Comparison of ENCODE assay signal across 8 mouse cellular contexts in the genomic region with DNA sequence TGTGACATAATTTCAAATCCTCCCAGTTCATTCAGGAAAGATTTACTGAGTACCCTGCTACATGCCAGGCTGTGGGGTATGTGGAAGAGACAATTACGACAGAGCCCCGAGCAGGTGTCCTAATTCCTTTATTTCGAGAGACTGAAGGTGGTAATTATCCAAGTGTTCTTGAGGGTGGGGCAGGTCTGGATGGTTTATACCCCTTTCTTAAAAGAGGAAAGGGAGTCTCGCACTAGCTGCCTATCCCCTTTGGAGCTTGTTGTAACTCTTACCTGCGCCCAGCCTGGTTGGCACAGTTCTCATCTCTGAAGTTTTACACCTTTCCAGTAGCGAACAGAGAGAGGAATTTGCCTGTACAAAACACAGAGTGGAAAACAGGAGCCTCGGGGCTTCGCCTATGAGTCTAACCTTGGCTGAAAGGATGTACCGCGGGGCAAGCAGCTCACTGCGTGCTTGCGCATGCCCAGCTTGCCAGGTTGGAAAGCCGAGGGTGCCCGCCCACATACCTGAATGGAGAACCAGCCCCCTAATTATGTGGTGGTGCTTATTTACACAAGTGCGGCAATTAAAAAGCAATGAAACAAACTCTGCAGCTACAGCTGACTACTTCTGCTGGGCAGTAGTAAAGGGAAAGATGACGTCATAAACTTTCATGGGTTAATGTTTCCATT.
DNase-seq lines count a peak whose midpoint lies in the region; ATAC-seq and TF ChIP-seq lines count a peak whose summit lies in the region.

No protein-coding gene starts in this region.

- 0 out of 2 replicates have a peak overlapping the region, but pooled peaks have one; percentile 29 for H3K27ac ChIP-seq in liver, postnatal 0 days (ENCODE audit: low read depth)
- peak overlapping the region; percentile 14; the same call in 1 of the 2 replicates for H3K27ac ChIP-seq in cortical plate, adult 2 months (ENCODE audit: insufficient read depth, low read length)
- no peak overlapping the region for H3K27ac ChIP-seq in intestine, postnatal 0 days (ENCODE audit: low read depth, low read length)
- no peak overlapping the region for H3K27ac ChIP-seq in neural tube, embryonic 14.5 days (ENCODE audit: low read depth, low read length)

- no peaks in the 10 kb centered on the region for H3K9me3 ChIP-seq in liver, postnatal 0 days (ENCODE audit: low read length)
- no peaks in the 10 kb centered on the region for H3K9me3 ChIP-seq in intestine, postnatal 0 days (ENCODE audit: control insufficient read depth)
- H3K9me3 ChIP-seq in neural tube, embryonic 14.5 days (ENCODE audit: control insufficient read depth, low read length) = no peaks in the 10 kb centered on the region

- TF ChIP-seq EP300 in liver, postnatal 0 days (IDR thresholded peaks at IDR 0.05; ENCODE audit: low read depth) = no peak

- 72% methylated on average over 16 of the region's 16 CpGs for WGBS in liver, postnatal 0 days (ENCODE audit: insufficient replicate concordance)
- WGBS in intestine, postnatal 0 days = 62% methylated on average over 16 of the region's 16 CpGs
- WGBS in neural tube, embryonic 14.5 days = 56% methylated on average over 16 of the region's 16 CpGs

- no peak overlapping the region for H3K4me3 ChIP-seq in liver, postnatal 0 days (ENCODE audit: low read depth, low read length)
- peak overlapping the region; percentile 84 for H3K4me3 ChIP-seq in cortical plate, adult 2 months (ENCODE audit: insufficient read depth, low read length)
- peak overlapping the region; percentile 3; the same call in 1 of the 2 replicates for H3K4me3 ChIP-seq in intestine, postnatal 0 days (ENCODE audit: low read depth, low read length)
- H3K4me3 ChIP-seq in neural tube, embryonic 14.5 days (ENCODE audit: low read depth, low read length) = peak overlapping the region; percentile 51

- no peak for ATAC-seq in liver, postnatal 0 days
- no peak for ATAC-seq in intestine, postnatal 0 days
- ATAC-seq in neural tube, embryonic 14.5 days (ENCODE audit: low read depth) = no peak
- no peak for ATAC-seq in erythroblast, adult 5-6 weeks (replicated peaks; ENCODE audit: low FRiP score, poor library complexity, severe bottlenecking)

- H3K27me3 ChIP-seq in liver, postnatal 0 days (ENCODE audit: insufficient read depth, low read length) = no peaks in the 10 kb centered on the region
- H3K27me3 ChIP-seq in intestine, postnatal 0 days (replicated peaks; ENCODE audit: control insufficient read depth, insufficient read depth, low read length) = no peaks in the 10 kb centered on the region
- H3K27me3 ChIP-seq in neural tube, embryonic 14.5 days (ENCODE audit: control insufficient read depth, insufficient read depth, low read length) = no peaks in the 10 kb centered on the region

- no peak for TF ChIP-seq POLR2A in cortical plate, adult 2 months (IDR thresholded peaks at IDR 0.05; ENCODE audit: extremely low read depth, insufficient read depth, low read length)

- H3K9ac ChIP-seq in liver, postnatal 0 days (replicated peaks) = no peak overlapping the region
- no peak overlapping the region for H3K9ac ChIP-seq in intestine, postnatal 0 days (ENCODE audit: low read depth, low read length)
- peak overlapping the region; percentile 76 for H3K9ac ChIP-seq in neural tube, embryonic 14.5 days (replicated peaks; ENCODE audit: low read depth, low read length)

- H3K4me2 ChIP-seq in liver, postnatal 0 days (ENCODE audit: low read depth, low read length) = peak overlapping the region; percentile 22; the same call in 1 of the 2 replicates
- peak overlapping the region; percentile 47 for H3K4me2 ChIP-seq in intestine, postnatal 0 days (replicated peaks; ENCODE audit: low read depth)
- peak overlapping the region; percentile 68 for H3K4me2 ChIP-seq in neural tube, embryonic 14.5 days (ENCODE audit: low read depth, low read length)

- H3K36me3 ChIP-seq in liver, postnatal 0 days (replicated peaks; ENCODE audit: insufficient read depth, low read length) = no peaks in the 10 kb centered on the region
- H3K36me3 ChIP-seq in intestine, postnatal 0 days (ENCODE audit: control insufficient read depth, insufficient read depth) = no peaks in the 10 kb centered on the region
- H3K36me3 ChIP-seq in neural tube, embryonic 14.5 days (ENCODE audit: control insufficient read depth, insufficient read depth, low read length) = no peaks in the 10 kb centered on the region

- peaks cover 19% of the 10 kb centered on the region for H3K4me1 ChIP-seq in liver, postnatal 0 days (ENCODE audit: insufficient read depth)
- H3K4me1 ChIP-seq in cortical plate, adult 2 months (ENCODE audit: control insufficient read depth, insufficient read depth, low read length) = peaks cover 6% of the 10 kb centered on the region; the same call in 1 of the 2 replicates
- no peaks in the 10 kb centered on the region for H3K4me1 ChIP-seq in intestine, postnatal 0 days (replicated peaks; ENCODE audit: control insufficient read depth, insufficient read depth, low read length)
- H3K4me1 ChIP-seq in neural tube, embryonic 14.5 days (ENCODE audit: control insufficient read depth, insufficient read depth, low read length) = peaks cover 24% of the 10 kb centered on the region

- DNase-seq in liver, postnatal 0 days = no peak
- DNase-seq in liver = no peak
- DNase-seq in lung, postnatal 36 days = no peak
- DNase-seq in frontal cortex, postnatal 25 days (ENCODE audit: low spot score in 2 of 2) = no peak

- no peak for TF ChIP-seq CTCF in liver, postnatal 0 days (IDR thresholded peaks at IDR 0.05; ENCODE audit: low read depth)
- no peak for TF ChIP-seq CTCF in cortical plate, adult 2 months (IDR thresholded peaks at IDR 0.05; ENCODE audit: extremely low read depth, insufficient read depth, low read length)
- TF ChIP-seq CTCF in intestine, postnatal 0 days (IDR thresholded peaks at IDR 0.05; ENCODE audit: low read depth) = no peak

Comparison
In these comparisons a context has a peak if more than half of its experiments do, and no peak if none do; other contexts are left out.
1. H3K27ac ChIP-seq: peak in liver, postnatal 0 days (single experiment) and cortical plate, adult 2 months (single experiment); none in intestine, postnatal 0 days (single experiment) and neural tube, embryonic 14.5 days (single experiment).
2. Peak in every context shown above with its lines, with median percentiles within 50 percentile points of each other: H3K4me2 ChIP-seq.